Mouse (Mus musculus) hindbrain, postnatal 0 days (tissue): ENCODE measurements at regions not wholly inside any gene's neighbourhood (a gene's known extent, or its start where the extent isn't known, plus 50 kb on each side); places are given as distances from the start of the nearest gene placed in this dataset.

ENCODE experiments used
- ATAC-seq: fragments of 200-750 bp; cut with Nextera tagmentation; 2 replicates; pipeline ENCODE4 v1.8.0; 2017; ENCODE audit warnings: mild to moderate bottlenecking, moderate TSS enrichment, moderate library complexity
- DNase-seq: peaks from one replicate; pipeline ENCODE4 v3.0.0-alpha.2; 2015; ENCODE audit warnings: low spot score
- H3K27ac ChIP-seq: fragments of 300-500 bp; sonication (generic); 2 replicates; pipeline ENCODE4 v1.5.1; 2014; ENCODE audit warnings: mild to moderate bottlenecking
- H3K27me3 ChIP-seq: fragments of 300-500 bp; sonication (generic); 2 replicates; pipeline ENCODE4 v1.6.1; 2014; ENCODE audit warnings: low read length, mixed read lengths; ENCODE audit not compliant: insufficient read depth
- H3K36me3 ChIP-seq: fragments of 300-500 bp; sonication (generic); 2 replicates; pipeline ENCODE4 v1.6.1; 2014; ENCODE audit warnings: low read length, mixed read lengths; ENCODE audit not compliant: insufficient read depth
- H3K4me1 ChIP-seq: fragments of 300-500 bp; sonication (generic); 2 replicates; pipeline ENCODE4 v1.6.1; 2014; ENCODE audit warnings: antibody characterized with exemption, low read length, mixed read lengths; ENCODE audit not compliant: insufficient read depth
- H3K4me2 ChIP-seq: fragments of 300-500 bp; sonication (generic); 2 replicates; pipeline ENCODE4 v1.6.1; 2014; ENCODE audit warnings: low read depth, mild to moderate bottlenecking, low read length, moderate library complexity, mixed read lengths
- H3K4me3 ChIP-seq: fragments of 300-500 bp; sonication (generic); 2 replicates; pipeline ENCODE4 v1.5.1; 2014; ENCODE audit warnings: low read length
- H3K9ac ChIP-seq: fragments of 300-500 bp; sonication (generic); replicated peaks from 2 replicates; pipeline ENCODE4 v1.6.1; 2014; ENCODE audit warnings: mild to moderate bottlenecking, low read length, moderate library complexity, mixed read lengths
- H3K9me3 ChIP-seq: fragments of 300-500 bp; sonication (generic); 2 replicates; pipeline ENCODE4 v1.6.1; 2016; ENCODE audit warnings: low read length, mixed read lengths
- CTCF ChIP-seq: IDR thresholded peaks from 2 replicates; pipeline ENCODE4 v1.5.1; 2016; ENCODE audit warnings: antibody characterized with exemption, control low read depth, low read depth
- WGBS: fragments of 180-500 bp; shearing (Covaris S2); extraction: QIAGEN DNeasy Blood & Tissue Kit; methylation state at CpG from one replicate; pipeline ENCODE4 v1.1.7; 2014; 5-methylcytosine and 5-hydroxymethylcytosine counted together

DNA sequence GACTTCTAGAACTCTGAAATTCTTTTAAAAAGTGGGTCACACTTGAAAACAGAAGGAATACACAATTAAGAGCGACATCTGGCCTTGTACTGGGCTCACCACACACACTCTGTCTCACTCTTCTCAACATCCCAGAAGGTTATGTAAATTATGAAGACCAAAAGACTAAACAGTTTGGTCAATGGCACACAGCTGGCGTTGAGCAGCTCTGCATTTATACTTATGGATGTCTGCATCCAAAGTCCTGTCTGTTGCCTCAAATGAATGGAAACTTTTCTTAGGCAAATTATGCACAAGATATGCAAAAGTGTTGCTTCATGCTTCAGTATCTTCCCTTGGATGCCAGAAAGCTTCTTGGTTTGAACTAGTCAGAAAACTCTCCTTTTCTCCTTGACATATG lies 323.5 kb downstream of the Ppp3ca start:
- H3K9me3 ChIP-seq = no peaks in the 10 kb centered on the region
- WGBS = 81% methylated on average over 2 of the region's 2 CpGs
- TF ChIP-seq CTCF = no peak
- H3K27ac ChIP-seq = no peak overlapping the region
- DNase-seq = no peak
- no peaks in the 10 kb centered on the region for H3K27me3 ChIP-seq
- no peaks in the 10 kb centered on the region for H3K4me1 ChIP-seq
- no peak for ATAC-seq
- no peak overlapping the region for H3K4me2 ChIP-seq
- H3K36me3 ChIP-seq = no peaks in the 10 kb centered on the region
- no peak overlapping the region for H3K9ac ChIP-seq
- no peak overlapping the region for H3K4me3 ChIP-seq

DNA sequence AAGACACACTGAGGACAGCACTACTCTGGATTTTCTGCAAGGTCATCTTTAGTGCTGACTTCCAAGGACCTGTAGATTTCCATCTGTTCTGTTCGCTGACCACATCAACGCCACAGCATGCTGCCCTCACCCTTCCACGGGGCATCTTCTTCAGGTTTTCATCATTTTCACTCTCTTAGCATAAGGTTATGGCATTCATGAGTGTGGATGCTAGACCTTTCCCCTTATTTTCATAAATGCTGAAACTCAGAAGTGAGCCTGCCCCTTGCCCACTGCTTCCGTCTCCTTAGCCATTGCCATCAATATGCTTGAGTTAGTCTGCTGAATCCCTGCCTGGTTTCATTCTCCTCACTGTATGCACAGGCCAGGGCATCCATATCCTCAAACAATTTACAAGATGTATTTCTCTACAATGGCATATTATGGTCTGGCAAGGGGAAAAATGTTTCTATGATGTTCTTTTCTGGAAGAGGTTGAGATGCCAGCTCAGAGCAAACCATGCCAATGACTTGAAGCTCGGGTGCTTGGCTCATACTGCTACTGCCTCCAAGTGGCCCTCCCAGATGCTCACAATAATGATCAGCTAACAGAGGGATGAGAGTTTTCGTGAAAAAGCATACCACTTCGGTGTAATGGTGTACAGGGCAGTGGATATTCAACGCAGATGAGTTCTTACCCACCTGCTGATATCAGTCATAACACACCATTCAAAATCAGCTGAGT lies 324.6 kb downstream of the Ppp3ca start:
- 88% methylated on average over 8 of the region's 8 CpGs for WGBS
- no peaks in the 10 kb centered on the region for H3K36me3 ChIP-seq
- no peak overlapping the region for H3K4me2 ChIP-seq
- no peak for ATAC-seq
- no peak for TF ChIP-seq CTCF
- no peaks in the 10 kb centered on the region for H3K4me1 ChIP-seq
- H3K27ac ChIP-seq = no peak overlapping the region
- H3K4me3 ChIP-seq = no peak overlapping the region
- no peaks in the 10 kb centered on the region for H3K27me3 ChIP-seq
- no peak for DNase-seq
- H3K9ac ChIP-seq = no peak overlapping the region
- no peaks in the 10 kb centered on the region for H3K9me3 ChIP-seq

DNA sequence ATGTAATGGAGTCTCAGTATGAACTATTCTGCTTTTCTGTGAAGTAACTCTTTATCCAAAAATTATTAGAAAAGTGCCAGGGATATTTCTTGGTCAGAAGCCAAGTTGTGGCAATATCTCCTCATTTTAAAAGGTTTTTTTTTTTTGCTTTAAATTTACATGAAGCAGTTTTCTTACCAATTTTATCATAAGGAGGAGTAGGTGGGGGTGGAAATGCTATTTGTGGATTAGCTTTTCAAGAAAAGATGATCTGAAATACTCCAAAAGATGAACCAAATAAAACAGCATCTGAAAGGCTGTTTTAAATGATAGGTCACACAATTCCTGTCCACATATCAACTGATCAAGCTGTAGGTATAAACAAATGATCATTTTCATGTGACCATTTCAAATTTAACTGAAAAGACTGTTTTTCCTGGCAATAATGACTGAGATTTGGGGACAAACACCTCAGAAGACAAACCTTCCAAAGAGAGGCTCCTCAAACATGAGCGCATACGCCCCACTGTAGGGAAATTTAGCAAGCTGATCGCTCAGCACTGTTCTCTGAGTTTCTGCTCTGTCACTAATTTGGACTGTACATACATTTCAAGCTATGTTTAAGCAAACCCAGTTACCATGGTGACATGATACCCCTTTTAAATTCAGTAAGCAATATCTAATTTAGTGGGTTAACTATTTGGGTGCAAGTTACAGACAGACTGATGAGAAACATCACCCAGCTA lies 325.8 kb downstream of the Ppp3ca start:
- 92% methylated on average over 3 of the region's 3 CpGs for WGBS
- Histone ChIP-seq H3K27me3 (no peaks in the 10 kb centered on the region), H3K9me3 (no peaks in the 10 kb centered on the region), H3K4me2 (no peak overlapping the region), H3K4me1 (no peaks in the 10 kb centered on the region), H3K9ac (no peak overlapping the region), H3K27ac (no peak overlapping the region), H3K36me3 (no peaks in the 10 kb centered on the region), H3K4me3 (no peak overlapping the region)
- no peak for DNase-seq
- no peak for ATAC-seq
- no peak for TF ChIP-seq CTCF

DNA sequence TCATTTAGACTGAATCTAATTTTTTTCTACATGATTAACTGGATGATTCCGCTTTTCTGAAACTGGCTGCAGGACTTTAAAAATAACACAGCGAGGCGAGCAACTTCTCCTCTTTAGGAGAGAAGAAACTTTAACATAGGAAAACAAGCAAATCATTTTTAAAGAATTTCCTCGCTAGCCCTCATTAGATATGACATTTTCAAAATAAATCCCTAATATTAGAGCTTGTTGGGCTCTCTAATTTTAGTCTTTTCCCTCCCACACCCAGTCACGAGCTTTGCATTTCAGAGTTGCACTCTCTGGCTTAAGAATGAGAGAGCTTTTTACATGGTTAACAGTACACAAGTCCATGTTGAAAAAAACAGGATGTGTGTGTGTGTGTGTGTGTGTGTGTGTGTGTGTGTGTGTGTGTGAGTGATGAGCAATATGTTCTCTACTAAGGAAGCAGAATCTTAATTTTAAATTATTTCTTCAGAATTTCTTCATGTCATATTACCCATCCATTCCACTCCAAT lies 326.5 kb downstream of the Ppp3ca start:
- H3K27me3 ChIP-seq = no peaks in the 10 kb centered on the region
- H3K4me2 ChIP-seq = no peak overlapping the region
- no peak overlapping the region for H3K4me3 ChIP-seq
- no peak for TF ChIP-seq CTCF
- 86% methylated on average over 5 of the region's 5 CpGs for WGBS
- no peaks in the 10 kb centered on the region for H3K36me3 ChIP-seq
- no peaks in the 10 kb centered on the region for H3K9me3 ChIP-seq
- DNase-seq (no peak), ATAC-seq (no peak)
- no peak overlapping the region for H3K27ac ChIP-seq
- H3K9ac ChIP-seq = no peak overlapping the region
- H3K4me1 ChIP-seq = no peaks in the 10 kb centered on the region

DNA sequence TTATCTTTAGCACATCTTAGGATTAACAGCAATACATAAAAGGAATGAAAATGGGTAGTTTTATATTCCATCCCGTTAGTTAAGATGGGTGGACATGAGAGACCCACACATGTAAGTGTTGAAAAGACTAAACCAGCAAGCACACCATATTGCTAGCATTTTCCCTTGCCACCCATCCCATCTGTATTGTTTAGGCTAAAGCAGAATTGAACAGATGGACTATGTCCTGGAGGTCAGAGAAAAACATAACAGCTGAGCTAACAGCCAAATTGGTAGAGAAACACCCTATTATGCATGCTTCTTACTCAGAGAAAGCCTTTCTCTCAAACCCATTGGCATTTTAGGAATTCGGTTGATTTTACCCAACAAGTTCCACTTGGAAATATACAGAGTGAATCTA lies 329.3 kb upstream of the Emcn start:
- no peaks in the 10 kb centered on the region for H3K36me3 ChIP-seq
- TF ChIP-seq CTCF = no peak
- no peak overlapping the region for H3K27ac ChIP-seq
- 65% methylated on average over 2 of the region's 2 CpGs for WGBS
- DNase-seq (peak; percentile 21), ATAC-seq (no peak)
- no peaks in the 10 kb centered on the region for H3K27me3 ChIP-seq
- no peak overlapping the region for H3K4me3 ChIP-seq
- H3K4me2 ChIP-seq = no peak overlapping the region
- H3K9me3 ChIP-seq = no peaks in the 10 kb centered on the region
- H3K4me1 ChIP-seq = no peaks in the 10 kb centered on the region
- H3K9ac ChIP-seq = no peak overlapping the region

DNA sequence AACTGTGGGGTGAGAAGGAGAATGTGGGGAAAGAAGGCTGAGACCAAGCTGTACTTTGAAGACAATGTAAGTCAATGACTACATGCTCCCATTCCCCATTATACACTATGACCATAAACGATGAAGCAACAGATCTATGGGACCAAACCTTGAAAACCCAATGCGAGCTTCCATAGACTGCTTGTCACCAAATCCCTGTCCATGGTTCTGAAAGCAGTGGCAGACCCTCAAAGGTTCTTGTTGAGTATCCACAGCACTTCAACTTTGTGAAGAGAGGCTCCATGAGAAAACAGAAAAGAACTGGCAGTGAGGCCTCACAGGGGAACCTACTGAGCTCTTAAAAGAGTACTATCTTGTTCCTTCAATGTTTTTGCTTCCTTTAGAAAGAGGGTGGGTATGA lies 326.2 kb upstream of the Emcn start:
- H3K4me3 ChIP-seq = no peak overlapping the region
- no peaks in the 10 kb centered on the region for H3K9me3 ChIP-seq
- no peaks in the 10 kb centered on the region for H3K4me1 ChIP-seq
- no peak for TF ChIP-seq CTCF
- no peaks in the 10 kb centered on the region for H3K36me3 ChIP-seq
- 80% methylated on average over 2 of the region's 2 CpGs for WGBS
- DNase-seq (no peak), ATAC-seq (no peak)
- H3K9ac ChIP-seq = no peak overlapping the region
- no peaks in the 10 kb centered on the region for H3K27me3 ChIP-seq
- no peak overlapping the region for H3K4me2 ChIP-seq
- H3K27ac ChIP-seq = no peak overlapping the region

DNA sequence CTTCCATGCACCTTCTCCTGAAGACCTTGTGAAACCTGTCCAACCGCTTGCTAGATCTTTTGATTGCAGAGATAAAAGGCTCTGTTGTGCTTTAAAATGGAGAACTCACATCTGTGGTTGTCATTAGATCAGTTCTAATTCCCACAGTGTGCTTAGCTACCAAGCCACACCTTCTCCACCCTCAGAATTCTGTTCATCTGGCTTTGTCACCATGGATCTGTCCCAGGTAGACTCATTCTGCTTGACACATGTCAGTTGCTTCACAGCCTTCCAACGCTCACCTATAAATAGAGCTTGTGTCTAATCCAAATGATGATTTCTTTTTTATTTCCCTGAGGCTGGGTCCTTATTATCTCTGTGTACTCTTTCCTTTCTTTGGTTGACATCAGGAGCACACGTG lies 325.7 kb upstream of the Emcn start:
- Histone ChIP-seq H3K27me3 (no peaks in the 10 kb centered on the region), H3K27ac (no peak overlapping the region), H3K4me3 (no peak overlapping the region), H3K9ac (no peak overlapping the region), H3K36me3 (no peaks in the 10 kb centered on the region), H3K4me2 (no peak overlapping the region), H3K9me3 (no peaks in the 10 kb centered on the region), H3K4me1 (no peaks in the 10 kb centered on the region)
- ATAC-seq (no peak), DNase-seq (no peak)
- WGBS = 83% methylated on average over 3 of the region's 3 CpGs
- TF ChIP-seq CTCF = no peak
